Mouse (Mus musculus) large intestine, adult 2 months (tissue): Measurements from ENCODE around the gene Glrx5. TPM values are rescaled to one million over a fixed set of nuclear protein-coding genes. Genes with fewer than 3 reads are reported as not detected.

ENCODE experiments used
- DNase-seq: peaks from one replicate; pipeline ENCODE4 v3.0.0-alpha.2; 2012; ENCODE audit warnings: low read depth, low spot score
- WGBS: fragments of 180-500 bp; shearing (Covaris S2); methylation state at CpG from one replicate; pipeline ENCODE4 v1.1.7; 2018; 5-methylcytosine and 5-hydroxymethylcytosine counted together
- polyA plus RNA-seq: library from polyadenylated mRNA; depleted of rRNA; stranded (reverse); fragments of >200 nt; gene quantifications from 2 replicates; pipeline ENCODE4 v1.2.3, GENCODE M21; 2012; rRNA removed

Gene Glrx5
- polyA plus RNA-seq, 1 experiment = 62.2 TPM

DNA sequence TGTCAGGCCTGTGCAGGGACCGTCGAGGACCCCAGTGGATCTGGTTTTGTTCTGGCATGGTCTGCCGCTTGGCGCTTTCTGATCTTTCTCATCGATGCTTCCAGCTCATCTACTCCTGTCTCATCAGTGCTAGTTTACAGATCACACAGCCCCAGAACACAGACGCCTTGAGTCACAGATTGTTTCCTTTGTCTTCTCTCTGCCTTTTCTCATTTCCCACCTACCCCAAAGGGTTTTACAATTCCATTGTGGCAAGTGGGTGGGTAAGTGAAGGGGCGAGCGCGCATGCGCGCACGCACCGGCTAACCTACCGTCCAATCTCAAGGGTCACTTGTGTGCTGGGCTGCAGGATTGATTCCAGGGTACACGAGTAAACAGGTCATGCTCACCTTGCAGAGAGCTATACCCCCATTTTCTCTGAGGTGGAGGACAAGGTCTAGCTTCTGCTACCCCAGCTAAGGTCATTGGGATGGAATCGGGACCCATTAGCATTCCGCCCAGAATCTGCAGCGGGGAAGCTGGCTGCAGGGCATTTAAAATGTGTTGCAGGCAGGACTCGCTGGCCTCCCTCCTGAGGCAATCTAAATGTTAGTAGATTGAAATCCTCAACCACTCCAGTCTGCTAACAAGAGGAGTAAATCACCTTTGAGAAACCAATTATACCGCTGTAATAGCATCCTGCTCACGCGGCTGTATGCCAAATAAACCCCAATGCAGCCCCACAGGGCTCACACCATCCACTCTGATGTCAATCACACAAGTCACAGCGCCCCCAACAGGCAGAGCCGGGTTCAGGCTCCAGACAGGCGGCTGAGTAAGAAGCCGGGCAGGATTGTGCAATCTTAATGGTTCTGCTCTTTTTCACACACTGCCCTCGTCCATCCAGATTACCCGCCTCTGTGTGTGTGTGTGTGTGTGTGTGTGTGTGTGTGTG, 31.0 kb downstream of the Glrx5 start:
- WGBS = 49% methylated on average over 28 of the region's 28 CpGs
- DNase-seq = no peak

GRCm38 (mm10) chr12:105064168-105064567, 31.7 kb downstream of the Glrx5 start:
- whole genome bisulfite sequencing = 79% methylated on average over 4 of the region's 4 CpGs
- no peak for DNase-seq

GRCm38 (mm10) chr12:105065119-105065518, 32.6 kb downstream of the Glrx5 start:
- WGBS = 84% methylated on average over 7 of the region's 7 CpGs
- DNase-seq = no peak

DNA sequence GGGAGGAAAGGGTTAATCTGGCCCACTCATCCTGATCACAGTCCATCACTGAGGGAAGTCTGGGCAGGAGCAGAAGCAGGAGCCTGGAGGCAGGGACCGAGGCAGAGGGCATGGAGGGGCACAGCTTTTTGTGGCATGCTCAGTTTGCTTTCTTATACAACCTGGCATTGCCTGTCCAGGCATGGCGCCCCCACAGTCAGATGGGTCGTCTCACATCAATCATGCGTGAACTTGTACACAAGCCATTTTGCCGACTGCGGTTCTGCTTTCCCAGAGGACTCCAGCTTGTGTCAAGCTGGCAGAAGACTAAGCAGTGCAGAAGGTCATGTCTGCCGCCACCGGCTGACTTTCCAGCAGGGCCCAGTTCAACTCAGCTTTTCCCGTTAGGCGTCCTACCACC, 34.0 kb downstream of the Glrx5 start:
- 67% methylated on average over 10 of the region's 10 CpGs for WGBS
- no peak for DNase-seq

- 64% methylated on average over 5 of the region's 5 CpGs for WGBS
- DNase-seq = no peak
Measured at GRCm38 (mm10) chr12:105068911-105069310, 36.4 kb downstream of the Glrx5 start.

DNA sequence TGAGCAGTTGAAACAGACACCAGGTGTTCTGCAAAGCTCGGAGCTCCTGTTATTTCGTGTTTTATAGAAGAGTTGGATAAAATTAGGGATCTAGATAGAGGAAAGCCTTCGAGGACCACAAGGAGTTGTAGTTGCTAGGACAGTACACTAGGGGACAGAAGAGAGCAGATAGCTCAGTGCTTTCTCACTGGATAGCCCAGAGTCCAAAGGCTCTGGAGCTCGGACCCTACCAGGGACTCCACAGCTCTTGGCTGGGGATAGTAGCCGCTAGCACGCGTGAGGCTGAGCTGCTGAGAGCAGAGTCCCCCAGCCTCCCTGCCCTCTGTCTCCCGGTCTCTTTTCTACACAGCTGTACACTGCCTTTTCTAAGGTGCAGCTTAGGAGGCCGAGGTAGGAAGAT, 41.2 kb downstream of the Glrx5 start:
- WGBS = 29% methylated on average over 9 of the region's 9 CpGs
- DNase-seq = no peak

DNA sequence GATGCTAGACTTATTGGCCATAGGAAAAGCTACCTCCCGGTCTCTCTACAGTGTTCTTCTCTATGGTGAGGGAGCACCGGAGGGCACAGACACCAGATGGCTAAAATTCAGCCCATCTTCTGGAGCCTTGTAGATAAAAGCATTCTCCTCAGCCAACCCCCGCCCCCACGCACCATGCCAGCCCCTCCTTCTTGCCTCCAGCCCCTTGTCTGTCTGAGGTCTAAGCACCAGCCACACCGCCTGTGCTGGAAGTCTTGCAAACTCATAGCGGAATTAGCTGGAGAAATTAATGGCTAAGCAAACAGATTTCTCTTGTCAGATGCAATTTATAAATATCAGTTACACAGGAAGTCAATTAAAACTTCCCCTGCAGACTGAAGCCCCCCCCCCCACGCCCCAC, 43.0 kb downstream of the Glrx5 start:
- no peak for DNase-seq
- 59% methylated on average over 7 of the region's 7 CpGs for WGBS

DNA sequence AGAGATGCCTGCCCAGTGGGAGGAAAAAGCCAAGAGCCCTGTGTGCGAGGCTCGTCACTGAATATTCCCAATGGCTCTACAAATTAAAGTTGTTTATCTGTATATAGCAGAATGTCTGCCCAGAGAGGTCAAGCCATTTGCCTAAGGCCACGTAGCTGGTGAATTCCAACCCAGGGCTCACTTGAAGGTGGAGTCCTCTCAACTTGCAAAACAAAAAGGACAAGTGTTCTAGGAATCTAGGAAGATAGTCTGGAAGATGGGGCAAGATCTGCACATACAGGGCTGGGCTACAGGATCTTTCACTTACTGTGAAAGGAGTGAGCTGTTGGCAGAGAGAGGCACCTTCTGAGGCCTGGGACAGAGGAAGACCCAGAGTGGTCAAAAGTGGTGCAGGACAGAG, 44.0 kb downstream of the Glrx5 start:
- 79% methylated on average over 3 of the region's 3 CpGs for WGBS

DNA sequence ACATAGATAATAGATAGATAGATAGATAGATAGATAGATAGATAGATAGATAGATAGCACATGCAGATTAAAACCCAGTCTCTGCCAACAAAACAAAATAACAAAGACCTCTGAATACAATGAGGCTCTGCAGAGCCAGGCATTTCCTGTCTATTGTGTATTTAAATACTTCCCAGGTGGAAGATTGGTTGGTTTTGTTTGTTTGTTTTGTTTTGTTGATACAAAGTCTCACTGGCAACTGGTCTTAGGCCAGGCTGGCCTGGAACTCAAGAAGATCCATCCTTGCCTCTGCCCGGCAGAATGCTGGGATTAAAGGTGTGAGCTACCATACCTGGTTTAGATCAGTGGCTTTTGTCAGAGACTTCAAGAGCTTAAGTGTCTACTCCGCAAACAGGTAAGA, 44.7 kb downstream of the Glrx5 start:
- DNase-seq = no peak
- WGBS = 90% methylated on average over 2 of the region's 2 CpGs

More for the DNA sequence above, 44.0 kb downstream of the Glrx5 start:
- no peak for DNase-seq

GRCm38 (mm10) chr12:105084171-105084570, 51.7 kb downstream of the Glrx5 start:
- 50% methylated on average over 5 of the region's 5 CpGs for WGBS
- no peak for DNase-seq

DNA sequence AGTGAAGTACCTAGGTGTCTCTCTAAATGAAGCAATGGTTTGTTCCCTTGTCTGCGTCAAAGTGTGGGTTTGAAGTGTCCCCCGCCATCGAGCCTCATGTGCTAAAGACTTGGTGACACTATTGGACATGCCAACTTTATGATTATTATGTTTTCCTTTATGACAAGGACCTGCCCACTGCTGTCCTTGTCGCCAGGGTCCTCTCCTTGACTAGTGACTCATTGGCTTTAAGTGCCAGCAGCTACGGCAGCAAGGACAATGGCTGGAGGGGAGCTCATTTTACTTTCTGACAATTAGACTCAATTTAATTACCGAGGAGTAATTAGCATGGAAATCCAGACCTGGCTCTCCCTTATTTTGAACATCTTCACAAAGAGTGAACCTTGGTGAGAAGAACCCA, 52.3 kb downstream of the Glrx5 start:
- WGBS = 65% methylated on average over 6 of the region's 6 CpGs
- DNase-seq = no peak

- no peak for DNase-seq
- WGBS = 78% methylated on average over 12 of the region's 12 CpGs
Measured at GRCm38 (mm10) chr12:105085296-105085695, 52.8 kb downstream of the Glrx5 start.

- DNase-seq = no peak
- WGBS = 82% methylated on average over 6 of the region's 6 CpGs
Measured at GRCm38 (mm10) chr12:105086781-105087180, 54.3 kb downstream of the Glrx5 start.

DNA sequence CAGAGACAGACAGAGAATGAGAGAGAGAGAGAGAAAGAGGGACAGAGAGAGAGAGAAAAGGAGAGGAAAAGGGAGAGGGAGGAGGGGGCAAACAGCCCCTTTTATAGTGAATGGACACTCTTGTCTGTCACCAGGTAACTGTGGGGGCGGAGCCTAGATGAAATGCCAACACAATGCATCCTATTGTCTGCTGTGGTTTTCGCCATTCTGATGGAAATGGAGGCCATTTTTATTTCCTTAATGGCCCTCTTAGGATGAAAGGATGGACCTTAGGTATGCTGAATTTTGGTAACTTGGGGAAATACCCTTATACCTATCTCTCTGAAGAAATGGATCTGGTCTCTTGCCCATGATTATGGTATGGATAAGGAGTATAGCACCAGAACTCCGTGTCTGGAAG, 54.9 kb downstream of the Glrx5 start:
- 76% methylated on average over 3 of the region's 3 CpGs for WGBS
- no peak for DNase-seq

DNA sequence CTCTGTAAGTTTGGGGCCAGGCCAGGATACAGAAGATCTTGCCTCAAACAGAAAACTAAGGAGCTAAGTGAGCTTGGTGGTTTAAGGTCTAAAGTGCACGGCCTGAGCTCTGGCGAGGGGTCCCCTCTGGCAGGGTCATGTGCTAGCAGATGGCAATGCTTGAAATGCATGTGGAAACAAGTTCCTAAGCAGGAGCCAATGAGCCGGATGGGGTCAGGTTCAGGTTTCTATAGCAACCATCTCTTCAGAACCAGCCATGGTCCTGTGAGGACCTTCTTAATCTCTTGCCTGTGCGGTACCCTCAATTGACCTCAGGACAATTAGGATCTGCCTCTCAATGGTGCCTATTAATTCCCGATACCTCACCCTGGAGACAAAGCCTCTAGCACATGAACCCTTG, 56.7 kb downstream of the Glrx5 start:
- DNase-seq = no peak
- WGBS = 77% methylated on average over 5 of the region's 5 CpGs

DNA sequence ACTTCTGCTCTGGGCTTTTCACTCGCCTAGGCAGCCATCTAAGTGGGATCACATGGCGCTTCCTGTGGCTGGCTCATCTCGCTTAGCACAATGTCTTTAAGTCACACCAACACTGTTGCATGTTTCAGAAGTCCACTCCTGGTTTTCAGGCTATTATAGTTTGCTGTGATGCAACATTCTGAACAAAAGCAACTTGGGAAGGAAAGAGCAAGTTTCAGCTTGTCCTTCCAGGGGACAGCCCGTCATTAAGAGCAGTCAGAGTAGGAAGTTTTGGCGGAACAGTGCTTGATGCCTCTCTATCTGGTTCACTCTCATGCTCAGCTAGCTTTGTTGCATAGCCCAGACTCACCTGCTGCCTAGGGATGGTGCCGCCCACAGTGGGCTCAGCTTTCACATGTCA, 59.1 kb downstream of the Glrx5 start:
- no peak for DNase-seq
- 82% methylated on average over 6 of the region's 6 CpGs for WGBS

Other genes with a start within 250 kb of the Glrx5 start
- gene Clmn, start 167.6 kb upstream of the Glrx5 start, polyA plus RNA-seq = 4.7 and 5.9 TPM in 2 replicates
- 0.73 and 1.5 TPM in 2 replicates for gene Syne3, start 22.9 kb upstream of the Glrx5 start, polyA plus RNA-seq
- not detected in 2 replicates for gene Tcl1b2, start 113.3 kb downstream of the Glrx5 start, polyA plus RNA-seq
- not detected in 2 replicates for gene Tcl1b1, start 127.0 kb downstream of the Glrx5 start, polyA plus RNA-seq
- not detected in 2 replicates for gene Tcl1b5, start 143.7 kb downstream of the Glrx5 start, polyA plus RNA-seq
- not detected in 2 replicates for gene Tcl1b3, start 158.4 kb downstream of the Glrx5 start, polyA plus RNA-seq
- gene Tcl1b4, start 169.3 kb downstream of the Glrx5 start, polyA plus RNA-seq = not detected in 2 replicates
- gene Tcl1, start 190.1 kb downstream of the Glrx5 start, polyA plus RNA-seq = not detected in 2 replicates